Mouse (Mus musculus): ENCODE data around the gene Capn5.
"Not testable (repeated sequence)": the region's sequence is repeated elsewhere in the genome, so short reads cannot be mapped to it uniquely, and the experiment has no call there.

The Capn5 gene

GRCm38 (mm10) chr7:98177929-98178559 lies at the start of gene Capn5:
TSS of gene Capn5 (minus strand) at chr7:98178274.
- no peak for DNase-seq (ENCODE audit: low spot score)

GRCm38 (mm10) chr7:98223796-98224195 lies 45.7 kb upstream of the Capn5 start:
- DNase-seq (ENCODE audit: low spot score): no peak

DNA sequence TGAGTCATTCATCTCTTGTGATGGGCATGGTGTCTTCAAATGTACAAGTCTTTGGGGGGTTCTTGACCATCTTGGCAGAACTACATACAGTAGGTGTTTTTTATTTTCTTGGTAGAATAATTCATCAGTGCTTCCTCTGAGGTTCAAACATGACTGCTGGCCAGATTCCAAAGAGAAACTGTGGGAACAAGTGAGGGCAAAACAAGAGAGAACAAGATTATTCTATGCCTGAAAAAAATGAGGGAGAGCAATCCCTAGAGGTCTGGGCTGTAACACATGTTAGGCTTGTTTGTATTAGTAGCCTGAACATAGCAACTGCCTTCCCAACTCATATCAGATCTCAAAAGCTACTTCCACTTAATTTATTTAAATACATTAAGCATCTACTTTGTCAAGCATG lies 38.6 kb upstream of the Capn5 start:
- DNase-seq (ENCODE audit: low spot score): no peak

GRCm38 (mm10) chr7:98202946-98203345 lies 24.9 kb upstream of the Capn5 start:
- DNase-seq (ENCODE audit: low spot score): no peak

DNA sequence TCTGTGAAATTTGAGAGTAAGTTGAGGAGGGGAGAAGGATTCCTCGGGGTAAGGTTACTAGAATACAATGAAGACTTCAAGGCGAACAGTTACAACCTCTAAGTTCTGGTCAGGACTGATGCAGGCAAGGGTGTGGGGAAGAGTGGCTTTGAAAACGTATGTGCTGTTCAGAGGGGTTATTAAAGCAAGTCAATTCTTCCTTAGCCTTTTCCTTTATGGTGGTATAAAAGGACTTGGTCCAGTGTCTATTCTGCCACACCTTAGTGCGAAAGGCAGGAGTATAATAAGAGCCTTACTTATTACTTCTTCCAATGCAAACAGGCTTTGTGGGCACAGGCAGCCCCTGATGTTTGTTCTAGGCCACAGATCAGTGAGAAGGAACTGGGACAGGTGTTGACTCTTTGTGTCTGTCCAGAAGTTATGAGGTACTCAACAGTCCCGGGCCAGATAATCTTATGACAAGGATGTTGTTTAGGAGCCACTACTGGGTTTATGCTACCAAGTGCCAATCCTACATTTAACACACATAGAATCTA lies 23.5 kb upstream of the Capn5 start:
- DNase-seq (ENCODE audit: low spot score): no peak

- DNase-seq (ENCODE audit: low spot score): no peak
Measured at GRCm38 (mm10) chr7:98200396-98200795, 22.3 kb upstream of the Capn5 start.

- no peak for DNase-seq (ENCODE audit: low spot score)
Measured at GRCm38 (mm10) chr7:98199381-98199780, 21.3 kb upstream of the Capn5 start, which contains the start of gene B3gnt6. TSS of gene B3gnt6 (minus strand) at chr7:98199481.

GRCm38 (mm10) chr7:98195151-98195801 lies 17.2 kb upstream of the Capn5 start:
- no peak for DNase-seq (ENCODE audit: low spot score)

- no peak for DNase-seq (ENCODE audit: low spot score)
Measured at GRCm38 (mm10) chr7:98194026-98194792, 16.1 kb upstream of the Capn5 start.

DNA sequence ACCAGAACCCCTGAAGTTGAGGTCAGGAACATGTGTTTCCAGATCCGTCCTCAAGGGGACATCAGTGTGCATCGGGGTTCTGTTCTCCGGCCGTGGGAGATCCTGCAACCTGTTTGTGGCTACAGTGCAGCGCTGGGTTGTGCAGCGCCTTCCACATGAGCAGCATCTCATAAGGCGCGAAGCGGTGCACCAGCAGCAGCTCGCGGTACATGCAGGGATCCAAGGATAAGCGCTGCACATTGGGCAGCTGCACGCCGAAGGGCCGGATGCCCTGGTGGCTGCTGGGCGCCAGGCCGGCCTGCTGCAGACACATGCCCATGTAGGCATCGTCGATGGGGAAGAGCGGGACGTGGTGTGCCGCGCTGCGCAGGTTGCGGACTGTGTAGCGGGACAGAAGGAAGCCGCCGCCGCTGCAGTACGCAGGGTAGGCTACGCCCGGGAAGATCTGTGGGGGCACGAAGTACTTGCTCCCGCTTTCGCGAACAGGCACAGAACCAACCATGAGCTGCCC lies 15.5 kb upstream of the Capn5 start:
- no peak for DNase-seq (ENCODE audit: low spot score)

GRCm38 (mm10) chr7:98191571-98192250 lies 13.6 kb upstream of the Capn5 start:
- DNase-seq (ENCODE audit: low spot score): no peak

GRCm38 (mm10) chr7:98190578-98190977 lies 12.5 kb upstream of the Capn5 start:
- DNase-seq (ENCODE audit: low spot score): no peak

- DNase-seq (ENCODE audit: low spot score): no peak
Measured at GRCm38 (mm10) chr7:98189745-98190144, 11.7 kb upstream of the Capn5 start.

DNA sequence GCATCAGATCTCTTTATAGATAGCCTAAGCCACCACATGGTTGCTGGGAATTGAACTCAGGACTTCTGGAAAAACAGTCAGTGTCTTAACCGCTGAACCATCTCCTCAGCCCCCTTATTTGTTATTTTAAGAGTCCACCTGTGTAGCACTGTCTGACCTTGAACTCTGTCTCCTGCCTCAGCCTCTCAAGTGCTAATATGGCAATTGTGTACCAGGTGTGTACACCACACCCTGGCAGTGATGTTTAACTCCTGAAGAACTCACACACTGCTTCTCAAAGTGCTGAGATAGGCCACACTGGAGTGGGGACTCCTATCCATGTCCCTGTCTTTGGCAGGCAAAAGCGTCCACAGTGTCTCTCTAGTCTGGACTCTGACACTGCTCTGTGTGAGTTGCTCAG lies 10.6 kb upstream of the Capn5 start:
- DNase-seq (ENCODE audit: low spot score): no peak

GRCm38 (mm10) chr7:98188238-98188637 lies 10.2 kb upstream of the Capn5 start:
- no peak for DNase-seq (ENCODE audit: low spot score)

DNA sequence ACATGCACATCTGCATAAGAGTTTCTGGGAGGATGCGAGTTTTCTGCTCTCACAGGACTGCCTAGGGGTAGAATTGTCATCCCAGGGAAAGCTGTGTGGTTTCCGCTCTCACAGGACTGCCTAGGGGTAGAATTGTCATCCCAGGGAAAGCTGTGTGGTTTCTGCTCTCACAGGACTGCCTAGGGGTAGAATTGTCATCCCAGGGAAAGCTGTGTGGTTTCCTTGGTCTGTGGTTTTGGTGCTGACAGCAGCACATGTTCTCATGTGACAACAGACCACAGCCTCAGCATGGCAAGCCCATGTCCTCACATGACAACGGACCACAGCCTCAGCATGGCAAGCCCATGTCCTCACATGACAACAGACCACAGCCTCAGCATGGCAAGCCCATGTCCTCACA lies 9.3 kb upstream of the Capn5 start:
- not testable (repeated sequence) for DNase-seq (ENCODE audit: low spot score)

GRCm38 (mm10) chr7:98186637-98187036 lies 8.6 kb upstream of the Capn5 start:
- DNase-seq (ENCODE audit: low spot score): no peak

DNA sequence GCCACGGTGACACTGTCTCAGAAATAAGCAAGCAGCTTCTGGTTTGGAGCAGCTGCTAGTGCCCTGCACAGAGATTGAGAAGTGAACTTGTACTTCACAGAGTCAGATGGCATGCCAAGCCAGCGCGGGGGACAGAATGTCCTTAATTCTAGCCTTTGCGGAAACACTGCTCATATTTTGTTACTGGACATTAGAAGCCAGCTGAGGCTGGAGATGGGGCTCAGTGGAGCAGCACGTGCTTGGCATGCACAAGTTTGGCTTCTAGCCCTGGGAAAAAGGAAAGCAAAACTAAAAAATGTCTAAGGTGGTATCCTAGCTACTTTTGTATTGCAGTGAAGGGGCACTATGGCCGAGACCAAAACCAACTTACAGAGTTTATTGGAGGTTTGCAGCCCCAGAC lies 7.3 kb upstream of the Capn5 start:
- no peak for DNase-seq (ENCODE audit: low spot score)

GRCm38 (mm10) chr7:98178560-98179231 lies 622 bp upstream of the Capn5 start:
- DNase-seq (ENCODE audit: low spot score): no peak

- no peak for DNase-seq (ENCODE audit: low spot score)
Measured at GRCm38 (mm10) chr7:98177566-98177928, 527 bp downstream of the Capn5 start.

GRCm38 (mm10) chr7:98177071-98177485 lies 996 bp downstream of the Capn5 start:
- DNase-seq (ENCODE audit: low spot score): no peak

Data from urinary bladder, postnatal 10 days (tissue).